Mouse (Mus musculus) urinary bladder, postnatal 25 days (tissue): ENCODE data around the gene Sec16b.

Source experiments
- DNase-seq: peaks from one replicate; pipeline ENCODE4 v3.0.0; 2022; ENCODE audit warnings: low spot score

Gene Sec16b

DNA sequence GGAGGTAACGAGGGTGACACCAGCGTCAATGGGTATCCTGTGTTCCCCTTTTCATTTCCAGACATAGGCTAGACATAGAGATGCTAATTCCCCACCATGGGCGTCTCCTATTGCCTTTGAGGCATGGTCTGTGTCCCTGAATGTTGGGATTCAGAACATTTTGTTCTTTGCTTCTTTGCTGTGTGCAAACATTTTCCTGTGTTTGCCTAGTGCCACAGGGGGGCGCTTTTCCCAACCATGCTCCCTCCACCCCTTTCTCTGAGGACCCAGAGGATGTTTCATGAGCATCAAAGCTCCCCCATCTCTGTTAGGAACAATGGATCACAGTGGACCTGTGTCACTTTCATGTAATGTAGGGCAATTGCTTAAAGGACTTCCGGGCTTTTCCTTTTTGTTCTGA lies 51.6 kb downstream of the Sec16b start:
- no peak for DNase-seq

- DNase-seq: no peak
Measured at GRCm38 (mm10) chr1:157559986-157560385, 53.5 kb downstream of the Sec16b start.

DNA sequence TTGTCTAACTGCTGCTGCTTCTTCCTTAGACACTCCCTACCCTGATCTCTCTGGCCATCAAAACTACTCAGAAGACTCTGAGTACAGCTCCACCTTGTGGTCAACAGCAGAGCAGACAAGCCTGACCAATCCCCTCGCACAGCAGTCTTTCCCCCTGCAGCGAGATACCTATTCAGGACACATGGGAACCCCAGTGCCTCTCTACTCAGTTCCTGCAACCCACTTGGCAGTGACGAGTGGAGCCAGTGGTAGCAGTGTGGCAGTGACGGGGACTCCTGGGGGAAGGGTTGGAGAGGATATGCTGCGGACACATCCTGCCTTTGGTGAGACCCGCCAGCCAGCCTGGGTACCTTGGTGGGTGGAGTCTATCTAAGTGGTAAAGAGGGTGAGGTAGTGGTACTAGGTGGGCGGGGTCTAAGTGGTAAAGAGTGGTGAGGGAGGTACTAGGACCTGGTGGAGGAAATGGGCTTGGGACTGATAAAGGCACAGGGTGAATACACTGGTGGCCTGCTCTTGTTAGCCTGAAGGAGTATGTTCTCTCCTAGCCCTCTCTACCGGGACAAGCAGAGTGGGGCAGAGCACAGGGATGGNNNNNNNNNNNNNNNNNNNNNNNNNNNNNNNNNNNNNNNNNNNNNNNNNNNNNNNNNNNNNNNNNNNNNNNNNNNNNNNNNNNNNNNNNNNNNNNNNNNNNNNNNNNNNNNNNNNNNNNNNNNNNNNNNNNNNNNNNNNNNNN lies 54.3 kb downstream of the Sec16b start:
- peak; percentile 12 for DNase-seq

DNA sequence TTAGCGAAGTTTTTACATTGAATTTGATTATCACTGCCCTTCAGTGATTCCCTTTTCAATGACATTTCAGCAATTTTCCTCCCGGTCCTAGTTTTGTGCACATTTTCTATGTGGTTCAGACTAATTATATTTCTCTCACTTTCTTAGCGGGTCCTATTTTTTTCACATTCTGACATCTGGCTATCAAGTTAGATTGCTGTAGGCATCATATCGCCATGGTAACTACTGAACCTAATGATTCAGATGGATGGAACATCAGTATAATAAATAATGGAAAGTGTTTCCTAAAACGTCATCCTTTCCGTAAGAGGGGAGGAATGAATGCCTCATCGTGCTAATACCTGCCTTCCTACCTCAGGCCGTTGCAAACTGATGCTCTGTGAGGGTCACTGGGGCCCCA lies 61.3 kb downstream of the Sec16b start:
- no peak for DNase-seq

DNA sequence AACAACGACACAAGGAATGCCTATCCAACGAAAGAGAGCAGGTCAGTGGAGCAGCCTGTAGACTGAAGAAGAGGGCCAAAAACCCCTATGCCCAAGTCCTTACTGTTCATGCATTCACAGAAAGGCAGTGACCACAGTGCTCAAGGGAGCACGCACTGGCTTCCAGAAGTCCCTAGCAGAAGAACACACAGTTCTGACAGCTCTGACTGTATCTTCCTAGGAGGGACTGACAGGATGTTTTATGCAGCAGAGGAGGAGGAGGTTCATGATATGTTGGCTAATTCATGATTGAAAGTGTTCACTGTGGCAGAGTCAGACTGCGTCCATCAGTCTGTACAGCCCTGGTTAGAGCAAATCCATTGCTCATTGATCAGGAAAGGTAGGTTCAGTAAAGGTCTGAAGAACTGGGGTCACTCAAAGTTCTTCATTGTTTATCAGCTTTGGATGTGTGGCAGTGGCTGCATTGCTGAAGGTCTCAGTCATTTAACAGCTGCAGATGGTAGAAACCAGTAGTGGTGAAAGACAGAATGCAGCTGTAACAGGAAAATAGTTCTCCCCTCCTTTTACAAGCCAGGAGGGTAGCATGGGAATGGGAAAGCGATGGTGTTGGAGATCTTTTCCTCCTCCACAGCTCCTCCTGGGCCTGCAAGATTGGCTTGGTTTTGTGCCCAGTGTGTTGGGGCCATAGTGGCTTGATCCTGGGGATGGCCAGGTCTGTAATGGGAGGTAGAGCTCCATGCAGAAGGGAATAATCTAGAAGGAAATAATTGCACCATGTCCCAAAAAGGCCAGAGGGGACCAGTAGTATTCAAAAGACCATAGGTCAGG lies 62.9 kb downstream of the Sec16b start:
- no peak for DNase-seq

GRCm38 (mm10) chr1:157575316-157575715 lies 68.8 kb downstream of the Sec16b start:
- DNase-seq: no peak

DNA sequence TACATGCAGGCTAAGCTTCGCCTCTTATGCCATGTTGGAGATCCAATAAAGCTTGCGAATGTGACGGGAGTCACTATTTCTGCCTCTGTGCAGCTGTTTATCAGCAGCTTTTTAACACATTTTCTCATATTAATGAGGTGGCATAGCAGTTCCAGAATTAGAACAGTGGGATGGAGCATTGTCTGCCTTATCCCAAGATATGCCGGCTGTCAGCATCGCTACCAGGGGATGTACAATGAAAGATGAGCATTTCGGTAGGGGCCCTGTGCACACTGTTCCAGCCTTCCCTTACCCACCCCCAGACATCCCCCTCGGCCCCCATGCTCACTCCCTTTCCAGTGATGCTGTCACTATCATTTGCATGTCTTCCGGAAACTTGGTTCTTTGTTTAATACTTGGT lies 71.8 kb downstream of the Sec16b start:
- no peak for DNase-seq

DNA sequence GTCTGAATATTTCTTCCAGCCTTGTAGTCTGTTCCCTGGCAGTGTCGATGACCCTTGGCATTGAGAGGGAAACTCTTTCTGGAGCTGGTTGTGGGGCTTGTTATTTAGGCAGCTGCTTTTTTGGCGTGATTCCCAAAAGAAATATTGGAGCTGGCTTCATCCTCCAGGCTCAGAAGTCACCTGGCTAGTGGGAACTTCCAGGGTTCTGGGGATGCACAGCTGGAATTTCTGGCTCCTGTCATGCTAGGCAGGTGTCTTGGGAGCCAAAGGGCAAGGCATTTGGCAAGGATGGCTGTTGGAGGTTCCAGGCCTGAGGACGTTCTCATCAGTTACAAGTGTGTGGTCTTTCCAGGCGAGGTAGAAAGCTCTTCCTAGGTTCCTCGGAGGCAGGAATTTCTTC lies 80.0 kb downstream of the Sec16b start:
- DNase-seq: no peak

GRCm38 (mm10) chr1:157592039-157592438 lies 85.5 kb downstream of the Sec16b start:
- no peak for DNase-seq

- no peak for DNase-seq
Measured at GRCm38 (mm10) chr1:157594561-157594960, 88.0 kb downstream of the Sec16b start.

GRCm38 (mm10) chr1:157595165-157595564 lies 88.6 kb downstream of the Sec16b start:
- DNase-seq: no peak

GRCm38 (mm10) chr1:157604513-157604912 lies 98.0 kb downstream of the Sec16b start:
- no peak for DNase-seq
